Mouse (Mus musculus) spleen, adult 2 months (tissue): ENCODE measurements around the gene Baat. TPM values are rescaled to one million over a fixed set of nuclear protein-coding genes. Genes with fewer than 3 reads are reported as not detected.

Experiments
- DNase-seq, 2 experiments: peaks; one replicate each; pipeline versions ENCODE4 v3.0.0 to v3.0.0-alpha.2; 2012 to 2021; ENCODE audit warnings: low spot score in 2 of 2, low read depth in 1 of 2
- H3K27ac ChIP-seq: fragments of 200-500 bp; 2 replicates; pipeline ENCODE4 v1.5.1; 2012; ENCODE audit warnings: low read length, inconsistent platforms; ENCODE audit not compliant: insufficient read depth
- H3K27me3 ChIP-seq: fragments of 200-500 bp; 2 replicates; pipeline ENCODE4 v1.6.1; 2012; ENCODE audit warnings: mild to moderate bottlenecking, moderate library complexity, low read length, inconsistent platforms; ENCODE audit not compliant: control insufficient read depth, insufficient read depth
- H3K36me3 ChIP-seq: fragments of 200-500 bp; 2 replicates; pipeline ENCODE4 v1.6.1; 2012; ENCODE audit warnings: mild to moderate bottlenecking, low read length, inconsistent platforms; ENCODE audit not compliant: control insufficient read depth, insufficient read depth
- H3K4me1 ChIP-seq: fragments of 200-500 bp; 2 replicates; pipeline ENCODE4 v1.6.1; 2011; ENCODE audit warnings: inconsistent platforms; ENCODE audit not compliant: control insufficient read depth, insufficient read depth, insufficient read length
- H3K4me3 ChIP-seq: fragments of 200-500 bp; 2 replicates; pipeline ENCODE4 v1.5.1; 2011; ENCODE audit warnings: mild to moderate bottlenecking, inconsistent platforms; ENCODE audit not compliant: insufficient read depth, insufficient read length; ENCODE audit errors: extremely low read depth
- CTCF ChIP-seq: fragments of 200-500 bp; IDR thresholded peaks from 2 replicates; pipeline ENCODE4 v1.5.1; 2011; ENCODE audit warnings: mild to moderate bottlenecking, inconsistent platforms; ENCODE audit not compliant: insufficient read depth, insufficient read length, insufficient replicate concordance; ENCODE audit errors: extremely low read depth
- POLR2A ChIP-seq: fragments of 200-500 bp; IDR thresholded peaks from 2 replicates; pipeline ENCODE4 v1.6.1; 2011; ENCODE audit warnings: low read depth, low read length, inconsistent platforms
- WGBS: fragments of 180-500 bp; shearing (Covaris S2); methylation state at CpG from one replicate; pipeline ENCODE4 v1.1.7; 2018; 5-methylcytosine and 5-hydroxymethylcytosine counted together
- polyA plus RNA-seq: library from polyadenylated mRNA; depleted of rRNA; stranded (reverse); fragments of >200 nt; gene quantifications from 2 replicates; pipeline ENCODE4 v1.2.3, GENCODE M21; 2012; rRNA removed

Gene Baat
- polyA plus RNA-seq = not detected in 2 replicates

GRCm38 (mm10) chr4:49506386-49506785 is at the start of gene Baat:
Baat (minus strand) TSS chr4:49506557.
- Histone ChIP-seq H3K27ac (no peak within 1 kb of the TSS), H3K27me3 (no peaks in the 10 kb centered on the region), H3K4me1 (no peaks in the 10 kb centered on the region), H3K4me3 (no peak within 1 kb of the TSS), H3K36me3 (no peaks in the 10 kb centered on the region)
- no peak for DNase-seq
- 60% methylated on average over 3 of the region's 3 CpGs for WGBS
- TF ChIP-seq CTCF = no peak
- TF ChIP-seq POLR2A = no peak

DNA sequence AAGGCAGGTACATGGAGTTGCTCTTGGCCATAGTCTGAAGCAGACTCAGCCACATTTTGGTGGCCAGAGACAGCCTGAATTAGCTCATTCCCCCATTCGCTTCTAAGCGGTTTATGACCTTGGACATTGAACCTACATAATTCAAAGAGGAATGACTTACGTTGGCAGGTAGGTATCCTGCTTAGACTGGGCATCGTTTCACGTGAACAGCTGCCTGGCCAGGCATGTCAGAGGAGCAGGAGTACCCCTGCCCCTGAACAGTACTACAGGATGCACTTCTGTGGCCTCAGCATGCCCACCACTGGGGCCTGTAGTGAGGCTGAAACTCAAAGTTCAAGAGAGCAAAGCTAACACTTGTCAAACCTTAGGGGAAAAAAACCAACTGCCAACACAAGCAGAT is 47.0 kb upstream of the Baat start:
- no peaks in the 10 kb centered on the region for H3K36me3 ChIP-seq
- WGBS = 90% methylated on average over 5 of the region's 5 CpGs
- H3K27me3 ChIP-seq = no peaks in the 10 kb centered on the region
- TF ChIP-seq POLR2A = no peak
- TF ChIP-seq CTCF = no peak
- H3K4me1 ChIP-seq = no peaks in the 10 kb centered on the region
- DNase-seq = no peak
- no peak overlapping the region for H3K4me3 ChIP-seq
- no peak overlapping the region for H3K27ac ChIP-seq

GRCm38 (mm10) chr4:49549383-49549782 is 43.0 kb upstream of the Baat start, which contains the start of gene Aldob:
Aldob (minus strand) TSS chr4:49549546.
- no peaks in the 10 kb centered on the region for H3K36me3 ChIP-seq
- no peak for TF ChIP-seq POLR2A
- TF ChIP-seq CTCF = no peak
- WGBS = 47% methylated on average over 3 of the region's 3 CpGs
- DNase-seq = no peak
- no peak within 1 kb of the TSS for H3K27ac ChIP-seq
- H3K27me3 ChIP-seq = no peaks in the 10 kb centered on the region
- no peak within 1 kb of the TSS for H3K4me3 ChIP-seq
- H3K4me1 ChIP-seq = no peaks in the 10 kb centered on the region

GRCm38 (mm10) chr4:49547544-49548219 is 41.3 kb upstream of the Baat start:
- no peaks in the 10 kb centered on the region for H3K36me3 ChIP-seq

DNA sequence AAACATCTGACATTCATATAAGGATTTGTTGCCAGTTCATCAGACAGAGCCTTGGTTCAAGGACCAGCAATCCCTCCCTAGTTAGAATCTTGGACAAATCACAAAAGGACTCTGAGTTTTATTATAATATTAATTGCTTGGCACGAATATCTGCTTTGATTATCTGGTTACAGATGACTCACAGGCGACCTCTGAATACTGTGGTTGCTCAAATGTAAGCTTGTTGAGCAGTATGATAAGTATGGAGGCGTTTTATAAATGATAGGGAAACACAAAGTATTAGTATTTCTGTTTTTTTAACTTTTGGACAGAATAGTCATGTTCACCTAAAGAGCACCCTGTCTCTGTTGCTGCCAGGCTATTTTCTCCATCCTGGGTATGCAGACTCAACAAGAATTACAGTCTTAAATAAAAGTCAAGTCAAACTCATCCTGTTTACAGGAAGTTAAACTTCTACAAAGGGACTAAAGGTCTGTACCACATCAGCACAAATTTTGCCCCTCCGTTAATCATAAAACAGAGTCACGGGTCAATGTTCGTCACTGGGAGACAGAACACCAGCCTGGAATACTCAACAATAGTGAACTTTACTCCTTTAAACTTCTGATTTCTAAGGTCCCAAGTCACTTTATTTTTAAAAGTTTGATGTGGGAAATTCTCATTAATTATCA is 40.7 kb upstream of the Baat start:
- TF ChIP-seq CTCF = no peak
- no peak for TF ChIP-seq POLR2A
- no peak for DNase-seq
- no peak overlapping the region for H3K4me3 ChIP-seq
- 76% methylated on average over 6 of the region's 6 CpGs for WGBS
- H3K27ac ChIP-seq = no peak overlapping the region
- H3K4me1 ChIP-seq = no peaks in the 10 kb centered on the region
- no peaks in the 10 kb centered on the region for H3K27me3 ChIP-seq
- no peaks in the 10 kb centered on the region for H3K36me3 ChIP-seq

More at GRCm38 (mm10) chr4:49547544-49548219, 41.3 kb upstream of the Baat start:
- H3K4me3 ChIP-seq = no peak overlapping the region
- 84% methylated on average over 7 of the region's 7 CpGs for WGBS
- TF ChIP-seq CTCF = no peak
- no peak for TF ChIP-seq POLR2A
- no peak overlapping the region for H3K27ac ChIP-seq
- no peaks in the 10 kb centered on the region for H3K4me1 ChIP-seq
- H3K27me3 ChIP-seq = no peaks in the 10 kb centered on the region
- no peak for DNase-seq

GRCm38 (mm10) chr4:49546026-49546425 is 39.7 kb upstream of the Baat start:
- DNase-seq = no peak
- no peak for TF ChIP-seq CTCF
- Histone ChIP-seq H3K27ac (no peak overlapping the region), H3K4me3 (no peak overlapping the region), H3K36me3 (no peaks in the 10 kb centered on the region), H3K4me1 (no peaks in the 10 kb centered on the region), H3K27me3 (no peaks in the 10 kb centered on the region)
- WGBS = 82% methylated on average over 2 of the region's 2 CpGs

DNA sequence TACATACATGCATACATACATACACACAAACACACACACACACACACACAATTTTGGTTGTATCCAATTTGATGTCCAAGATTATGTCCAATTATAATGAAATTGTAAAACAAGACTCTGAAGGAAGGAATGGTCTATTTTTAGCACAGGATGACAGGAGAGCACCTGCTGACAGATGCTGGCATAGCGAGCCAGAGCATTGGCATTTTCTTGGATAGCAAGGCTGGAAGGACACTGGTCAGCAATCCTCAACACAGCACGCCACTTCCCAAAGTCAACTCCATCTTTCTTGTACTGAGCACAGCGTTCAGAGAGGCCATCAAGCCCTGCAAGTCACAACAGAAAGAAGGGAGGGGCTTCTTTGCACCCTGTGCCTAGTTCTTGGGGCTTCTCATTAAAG is 34.6 kb upstream of the Baat start:
- Histone ChIP-seq H3K36me3 (no peaks in the 10 kb centered on the region), H3K27ac (no peak overlapping the region), H3K4me1 (no peaks in the 10 kb centered on the region), H3K27me3 (no peaks in the 10 kb centered on the region), H3K4me3 (no peak overlapping the region)
- WGBS = 83% methylated on average over 3 of the region's 3 CpGs
- DNase-seq = no peak
- no peak for TF ChIP-seq POLR2A
- no peak for TF ChIP-seq CTCF
